Comparison of ENCODE assay signal across 7 mouse cellular contexts in the genomic region with DNA sequence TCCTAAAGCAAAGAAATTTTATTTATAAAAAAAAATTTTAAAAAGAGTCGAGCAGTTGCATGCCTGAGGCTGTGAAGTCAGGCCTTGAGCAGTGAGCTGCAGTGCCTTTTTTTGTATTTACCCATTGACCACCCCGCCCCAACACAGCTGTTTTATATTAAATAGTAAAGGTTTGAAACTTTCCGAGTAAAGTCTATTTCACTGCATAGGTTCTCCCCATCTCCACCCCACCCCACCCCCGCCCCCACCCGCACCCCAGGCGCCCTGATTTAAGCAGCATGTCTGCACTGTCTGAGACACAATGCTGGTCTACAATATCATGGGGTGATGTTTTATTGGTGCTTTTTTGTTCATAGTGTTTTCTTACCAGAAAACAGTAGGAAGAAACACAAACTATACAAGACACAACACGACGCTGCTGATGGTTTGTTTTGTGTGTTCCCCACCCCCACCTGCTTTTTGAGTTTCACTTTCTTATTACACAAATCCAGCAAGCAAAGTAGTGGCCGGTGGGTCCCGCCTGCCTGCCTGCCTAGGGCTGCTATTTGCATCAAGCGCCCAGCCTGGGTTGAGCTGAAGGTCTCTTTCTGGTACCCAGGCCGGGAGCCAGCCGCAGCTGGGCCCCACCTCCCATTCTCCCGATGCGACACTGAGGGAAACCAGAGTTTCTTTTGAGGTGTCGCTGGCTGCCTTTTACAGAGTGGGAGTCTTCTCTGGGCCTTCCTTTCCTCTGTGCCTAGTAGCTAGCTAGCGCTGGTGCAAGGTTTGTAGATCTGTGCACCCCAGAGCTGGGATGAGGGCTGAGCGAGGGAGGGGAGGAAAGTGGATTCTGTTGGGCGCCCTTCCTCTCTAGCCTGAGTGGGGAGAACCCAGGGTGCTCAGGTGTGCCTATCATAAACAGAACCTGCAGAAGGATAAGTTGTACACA.
DNase-seq lines count a peak whose midpoint lies in the region; ATAC-seq and TF ChIP-seq lines count a peak whose summit lies in the region.

No protein-coding gene starts in this region.

- no peaks in the 10 kb centered on the region for H3K9me3 ChIP-seq in lung, embryonic 14.5 days (ENCODE audit: low read depth, low read length)
- H3K9me3 ChIP-seq in embryonic facial prominence, embryonic 12.5 days, result no peaks in the 10 kb centered on the region
- H3K9me3 ChIP-seq in limb, embryonic 15.5 days, result no peaks in the 10 kb centered on the region

- no peak for TF ChIP-seq POLR2A in thymus, adult 2 months (IDR thresholded peaks at IDR 0.05; ENCODE audit: control insufficient read depth, extremely low read depth, insufficient read depth, low read length, poor library complexity)

- H3K9ac ChIP-seq in lung, embryonic 14.5 days, result peak overlapping the region; percentile 2; the same call in 1 of the 2 replicates
- 0 out of 2 replicates have a peak overlapping the region, but pooled peaks have one; percentile 12 for H3K9ac ChIP-seq in embryonic facial prominence, embryonic 12.5 days
- no peak overlapping the region for H3K9ac ChIP-seq in limb, embryonic 15.5 days

- no peak overlapping the region for H3K27ac ChIP-seq in lung, embryonic 14.5 days (ENCODE audit: low read depth)
- H3K27ac ChIP-seq in embryonic facial prominence, embryonic 12.5 days, result peak overlapping the region; percentile 81
- peak overlapping the region; percentile 72 for H3K27ac ChIP-seq in limb, embryonic 15.5 days
- H3K27ac ChIP-seq in thymus, adult 2 months (ENCODE audit: control insufficient read depth, insufficient read depth, low read length), result peak overlapping the region; percentile 55

- ATAC-seq in lung, embryonic 14.5 days (ENCODE audit: insufficient read depth), result no peak
- ATAC-seq in embryonic facial prominence, embryonic 12.5 days (ENCODE audit: insufficient number of reproducible peaks, insufficient read depth, low FRiP score, low TSS enrichment), result peak; percentile 19; the same call in 1 of the 2 replicates
- peak; percentile 75 for ATAC-seq in limb, embryonic 15.5 days (ENCODE audit: insufficient number of reproducible peaks, low FRiP score, low TSS enrichment, low read depth)

- H3K27me3 ChIP-seq in lung, embryonic 14.5 days (ENCODE audit: insufficient read depth, low read length), result no peaks in the 10 kb centered on the region
- no peaks in the 10 kb centered on the region for H3K27me3 ChIP-seq in embryonic facial prominence, embryonic 12.5 days
- H3K27me3 ChIP-seq in limb, embryonic 15.5 days, result no peaks in the 10 kb centered on the region
- H3K27me3 ChIP-seq in thymus, adult 2 months (ENCODE audit: control insufficient read depth, insufficient read depth, low read length), result no peaks in the 10 kb centered on the region

- H3K36me3 ChIP-seq in lung, embryonic 14.5 days (ENCODE audit: insufficient read depth), result no peaks in the 10 kb centered on the region
- no peaks in the 10 kb centered on the region for H3K36me3 ChIP-seq in embryonic facial prominence, embryonic 12.5 days
- H3K36me3 ChIP-seq in limb, embryonic 15.5 days, result peaks cover 14% of the 10 kb centered on the region
- no peaks in the 10 kb centered on the region for H3K36me3 ChIP-seq in thymus, adult 2 months (ENCODE audit: control insufficient read depth, insufficient read depth, low read length)

- H3K4me3 ChIP-seq in lung, embryonic 14.5 days (ENCODE audit: low read depth, low read length), result no peak overlapping the region
- H3K4me3 ChIP-seq in embryonic facial prominence, embryonic 12.5 days, result no peak overlapping the region
- 0 out of 2 replicates have a peak overlapping the region, but pooled peaks have one; percentile 8 for H3K4me3 ChIP-seq in limb, embryonic 15.5 days
- H3K4me3 ChIP-seq in thymus, adult 2 months (ENCODE audit: control insufficient read depth, insufficient read depth, low read length), result peak overlapping the region; percentile 71

- peak; percentile 18 for DNase-seq in lung, embryonic 14.5 days
- no peak for DNase-seq in lung, postnatal 4 days
- peak; percentile 37 for DNase-seq in thymus, adult 2 months
- no peak for DNase-seq in urinary bladder, postnatal 25 days (ENCODE audit: low spot score)
- DNase-seq in ovary, postnatal 36 days (ENCODE audit: low spot score), result no peak

- H3K4me2 ChIP-seq in lung, embryonic 14.5 days, result 0 out of 2 replicates have a peak overlapping the region, but pooled peaks have one; percentile 15
- peak overlapping the region; percentile 29 for H3K4me2 ChIP-seq in embryonic facial prominence, embryonic 12.5 days (replicated peaks)
- H3K4me2 ChIP-seq in limb, embryonic 15.5 days, result peak overlapping the region; percentile 20; the same call in 1 of the 2 replicates

- H3K4me1 ChIP-seq in lung, embryonic 14.5 days (ENCODE audit: insufficient read depth), result no peaks in the 10 kb centered on the region
- peaks cover 8% of the 10 kb centered on the region for H3K4me1 ChIP-seq in embryonic facial prominence, embryonic 12.5 days
- H3K4me1 ChIP-seq in limb, embryonic 15.5 days, result peaks cover 5% of the 10 kb centered on the region
- peaks cover 5% of the 10 kb centered on the region for H3K4me1 ChIP-seq in thymus, adult 2 months (replicated peaks; ENCODE audit: control insufficient read depth, insufficient read depth, low read length)

- 40% methylated on average over 19 of the region's 19 CpGs for WGBS in lung, embryonic 14.5 days
- WGBS in embryonic facial prominence, embryonic 12.5 days, result 21% methylated on average over 19 of the region's 19 CpGs
- WGBS in limb, embryonic 15.5 days, result 20% methylated on average over 19 of the region's 19 CpGs
- WGBS in thymus, adult 2 months, result 28% methylated on average over 19 of the region's 19 CpGs

- TF ChIP-seq CTCF in lung, embryonic 14.5 days (IDR thresholded peaks at IDR 0.05; ENCODE audit: low read depth), result no peak
- no peak for TF ChIP-seq CTCF in thymus, adult 2 months (IDR thresholded peaks at IDR 0.05; ENCODE audit: borderline replicate concordance, control insufficient read depth, extremely low read depth, insufficient read depth, low read length, poor library complexity)

Comparison
In these comparisons a context has a peak if more than half of its experiments do, and no peak if none do; other contexts are left out.
1. DNase-seq: peak in lung, embryonic 14.5 days (single experiment) and thymus, adult 2 months (single experiment); none in lung, postnatal 4 days (0 of 2), urinary bladder, postnatal 25 days (single experiment) and ovary, postnatal 36 days (single experiment).
2. H3K4me3 ChIP-seq: peak in limb, embryonic 15.5 days (single experiment) and thymus, adult 2 months (single experiment); none in lung, embryonic 14.5 days (single experiment) and embryonic facial prominence, embryonic 12.5 days (single experiment).
3. Peak in every context shown above with its lines, with median percentiles within 50 percentile points of each other: H3K4me2 ChIP-seq.